Mouse (Mus musculus) MEL (cell line): ENCODE results near the gene Actbl2. TPM values are rescaled to one million over a fixed set of nuclear protein-coding genes. Genes with fewer than 3 reads are reported as not detected.

Experiments
- DNase-seq: peaks from one replicate; pipeline ENCODE4 v3.0.0; 2011; ENCODE audit warnings: low read depth, low spot score
- H3K27ac ChIP-seq: 2 replicates; pipeline ENCODE4 v1.5.1; 2012; ENCODE audit warnings: low read depth, mild to moderate bottlenecking, control low read depth, low read length, moderate library complexity; ENCODE audit not compliant: control insufficient read depth
- H3K27me3 ChIP-seq, 2 experiments: fragments of 150-350 bp in 1 of 2; sonication (generic) in 1 of 2; 2 replicates each; pipeline ENCODE4 v1.6.1; 2012; ENCODE audit warnings: low read length in 2 of 2, mild to moderate bottlenecking in 2 of 2, improper control_type of control experiment in 1 of 2, moderate library complexity in 1 of 2; ENCODE audit not compliant: insufficient read depth in 2 of 2, control insufficient read depth in 1 of 2
- H3K36me3 ChIP-seq, 2 experiments: 2 replicates each; pipeline ENCODE4 v1.6.1; 2012 to 2014; ENCODE audit warnings: low read length in 2 of 2, improper control_type of control experiment in 1 of 2, inconsistent platforms in 1 of 2, mild to moderate bottlenecking in 1 of 2; ENCODE audit not compliant: insufficient read depth in 2 of 2, control insufficient read depth in 1 of 2
- H3K4me1 ChIP-seq, 2 experiments: fragments of 150-350 bp in 1 of 2; sonication (generic) in 1 of 2; 2 replicates each; pipeline ENCODE4 v1.6.1; 2012; ENCODE audit warnings: low read length in 2 of 2, improper control_type of control experiment in 1 of 2, mild to moderate bottlenecking in 1 of 2; ENCODE audit not compliant: insufficient read depth in 2 of 2, control insufficient read depth in 1 of 2
- H3K4me3 ChIP-seq, 2 experiments: fragments of 150-350 bp in 1 of 2; sonication (generic) in 1 of 2; 2 replicates each; pipeline ENCODE4 v1.5.1; 2012; ENCODE audit warnings: low read depth in 2 of 2, low read length in 2 of 2, mild to moderate bottlenecking in 2 of 2, moderate library complexity in 2 of 2, control low read depth in 1 of 2, improper control_type of control experiment in 1 of 2; ENCODE audit not compliant: control insufficient read depth in 1 of 2, insufficient read depth in 1 of 2
- H3K79me2 ChIP-seq: 2 replicates; pipeline ENCODE4 v1.6.1; 2012; ENCODE audit warnings: mild to moderate bottlenecking, low read length, moderate library complexity; ENCODE audit not compliant: control insufficient read depth, poor library complexity, insufficient read depth
- H3K9ac ChIP-seq: 2 replicates; pipeline ENCODE4 v1.6.1; 2012; ENCODE audit warnings: low read depth, mild to moderate bottlenecking, control low read depth, low read length, moderate library complexity; ENCODE audit not compliant: control insufficient read depth, poor library complexity, severe bottlenecking
- H3K9me3 ChIP-seq: fragments of 150-350 bp; sonication (generic); replicated peaks from 2 replicates; pipeline ENCODE4 v1.6.1; 2012; ENCODE audit warnings: mild to moderate bottlenecking, low read length, improper control_type of control experiment, moderate library complexity; ENCODE audit not compliant: insufficient read depth
- CTCF ChIP-seq, 3 experiments: IDR thresholded peaks in 2 of 3; conservative IDR thresholded peaks in 1 of 3; 2 replicates each; pipeline ENCODE4 v1.5.1; 2011 to 2012; ENCODE audit warnings: low read length in 3 of 3, low read depth in 2 of 3, mild to moderate bottlenecking in 2 of 3, improper control_type of control experiment in 1 of 3, inconsistent platforms in 1 of 3, mixed read lengths in 1 of 3, moderate library complexity in 1 of 3; ENCODE audit not compliant: control insufficient read depth in 1 of 3, insufficient read depth in 1 of 3, poor library complexity in 1 of 3, severe bottlenecking in 1 of 3
- E2F4 ChIP-seq: IDR thresholded peaks from 2 replicates; pipeline ENCODE4 v1.6.1; 2011; ENCODE audit warnings: low read depth, low read length, improper control_type of control experiment, borderline replicate concordance
- ELF1 ChIP-seq: IDR thresholded peaks from 2 replicates; pipeline ENCODE4 v1.6.1; 2014; ENCODE audit warnings: low read depth, mild to moderate bottlenecking, inconsistent platforms, low read length, improper control_type of control experiment, moderate library complexity
- EP300 ChIP-seq, 2 experiments: IDR thresholded peaks; 2 replicates each; pipeline ENCODE4 v1.6.1; 2011; ENCODE audit warnings: improper control_type of control experiment in 2 of 2, low read length in 2 of 2, low read depth in 1 of 2, mild to moderate bottlenecking in 1 of 2
- HCFC1 ChIP-seq: IDR thresholded peaks from 2 replicates; pipeline ENCODE4 v1.6.1; 2012; ENCODE audit warnings: low read depth, mild to moderate bottlenecking, inconsistent platforms, low read length, improper control_type of control experiment, moderate library complexity
- JUND ChIP-seq: IDR thresholded peaks from 2 replicates; pipeline ENCODE4 v1.6.1; 2011; ENCODE audit warnings: low read depth, mild to moderate bottlenecking, improper control_type of control experiment, low read length
- KAT2A ChIP-seq: conservative IDR thresholded peaks from 2 replicates; pipeline ENCODE4 v1.6.1; 2012; ENCODE audit warnings: low read depth, low read length, improper control_type of control experiment, inconsistent platforms
- MYC ChIP-seq: IDR thresholded peaks from 2 replicates; pipeline ENCODE4 v1.6.1; 2011; ENCODE audit warnings: low read depth, mild to moderate bottlenecking, low read length, improper control_type of control experiment, moderate library complexity
- POLR2AphosphoS2 ChIP-seq: IDR thresholded peaks from 2 replicates; pipeline ENCODE4 v1.6.1; 2011; ENCODE audit warnings: low read length, improper control_type of control experiment
- RCOR1 ChIP-seq: IDR thresholded peaks from 2 replicates; pipeline ENCODE4 v1.6.1; 2012; ENCODE audit warnings: low read depth, mild to moderate bottlenecking, inconsistent platforms, low read length, improper control_type of control experiment
- SMC3 ChIP-seq: IDR thresholded peaks from 2 replicates; pipeline ENCODE4 v1.6.1; 2011; ENCODE audit warnings: low read depth, low read length, improper control_type of control experiment
- ZC3H11A ChIP-seq: IDR thresholded peaks from 2 replicates; pipeline ENCODE4 v1.6.1; 2012; ENCODE audit warnings: low read depth, mild to moderate bottlenecking, inconsistent platforms, low read length, improper control_type of control experiment
- ZMIZ1 ChIP-seq: IDR thresholded peaks from 2 replicates; pipeline ENCODE4 v1.6.1; 2012; ENCODE audit warnings: low read depth, mild to moderate bottlenecking, inconsistent platforms, low read length, improper control_type of control experiment, moderate library complexity
- polyA plus RNA-seq, 2 experiments: library from polyadenylated mRNA; stranded (reverse) in 1 of 2; unstranded in 1 of 2; fragments of >175 nt in 1 of 2; fragments of >200 nt in 1 of 2; gene quantifications; 2 replicates each; pipeline versions ENCODE4 v1.2.1 to v1.2.4; 2012; ENCODE audit warnings: low replicate concordance in 2 of 2, low read depth in 1 of 2; ENCODE audit not compliant: insufficient read length in 2 of 2, insufficient read depth in 1 of 2, missing spikeins in 1 of 2
- total RNA-seq: library from RNA; depleted of rRNA; stranded (reverse); fragments of 300-350 nt; gene quantifications from 2 replicates; pipeline ENCODE4 v1.2.3, GENCODE M21; 2012

Actbl2 gene
- total and polyA plus RNA-seq, 3 experiments: not detected

DNA sequence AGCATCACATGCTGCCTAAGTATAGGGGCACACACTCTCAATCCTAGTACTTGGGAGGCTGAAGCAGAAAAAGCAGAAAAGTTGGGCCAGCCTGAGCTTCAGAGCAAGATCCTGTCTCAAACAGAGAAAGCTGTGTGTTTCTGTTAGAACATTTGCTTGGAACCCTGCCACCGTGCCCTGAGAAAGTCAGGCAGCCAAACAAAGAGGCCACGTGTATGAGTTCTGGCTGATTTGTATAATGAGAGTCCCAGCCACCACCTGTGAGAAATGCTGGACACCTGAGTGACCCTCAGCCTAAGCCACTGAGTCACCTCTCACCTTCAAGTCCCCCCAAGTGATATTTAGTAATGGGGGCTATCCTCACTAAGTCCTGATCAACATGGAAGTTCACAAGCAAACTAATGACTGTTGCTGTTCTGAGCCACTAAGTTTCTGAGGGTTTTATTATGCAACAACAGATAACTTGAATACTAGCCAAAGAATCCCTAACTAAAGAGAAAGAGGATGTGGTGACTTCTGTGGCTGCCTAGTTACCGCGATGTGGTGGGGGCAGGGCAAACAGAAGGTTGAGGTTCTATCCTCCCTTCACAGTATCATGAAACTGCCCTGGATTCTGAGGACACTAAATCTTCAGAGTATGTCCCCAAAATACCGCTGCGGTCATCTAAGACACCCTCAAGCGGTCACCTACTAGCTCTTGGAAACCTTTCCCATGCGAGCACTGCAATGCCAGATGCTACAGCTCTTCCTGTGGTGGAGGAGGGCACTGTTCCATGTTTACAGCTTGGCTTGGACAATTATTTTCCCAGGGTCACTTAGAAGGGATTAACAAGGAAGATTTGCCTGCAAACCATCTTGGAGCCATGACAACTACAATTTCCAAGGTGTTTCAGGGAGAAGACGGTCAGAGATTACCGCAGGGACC is 31.9 kb downstream of the Actbl2 start:
- DNase-seq: peak; percentile 19
- Histone ChIP-seq H3K79me2 (no peaks in the 10 kb centered on the region), H3K27me3 (no peaks in the 10 kb centered on the region), H3K9ac (no peak overlapping the region), H3K4me1 (no peaks in the 10 kb centered on the region), H3K4me3 (no peak overlapping the region), H3K9me3 (no peaks in the 10 kb centered on the region), H3K27ac (no peak overlapping the region), H3K36me3 (no peaks in the 10 kb centered on the region)
- TF ChIP-seq EP300 (IDR thresholded peaks at IDR 0.05; ENCODE audit: low read depth in 1 of 2, low read length in 2 of 2) (0 out of 4 replicates have a peak, but pooled peaks of 1 of the 2 experiments have one; percentile 17), E2F4 (no peak)

DNA sequence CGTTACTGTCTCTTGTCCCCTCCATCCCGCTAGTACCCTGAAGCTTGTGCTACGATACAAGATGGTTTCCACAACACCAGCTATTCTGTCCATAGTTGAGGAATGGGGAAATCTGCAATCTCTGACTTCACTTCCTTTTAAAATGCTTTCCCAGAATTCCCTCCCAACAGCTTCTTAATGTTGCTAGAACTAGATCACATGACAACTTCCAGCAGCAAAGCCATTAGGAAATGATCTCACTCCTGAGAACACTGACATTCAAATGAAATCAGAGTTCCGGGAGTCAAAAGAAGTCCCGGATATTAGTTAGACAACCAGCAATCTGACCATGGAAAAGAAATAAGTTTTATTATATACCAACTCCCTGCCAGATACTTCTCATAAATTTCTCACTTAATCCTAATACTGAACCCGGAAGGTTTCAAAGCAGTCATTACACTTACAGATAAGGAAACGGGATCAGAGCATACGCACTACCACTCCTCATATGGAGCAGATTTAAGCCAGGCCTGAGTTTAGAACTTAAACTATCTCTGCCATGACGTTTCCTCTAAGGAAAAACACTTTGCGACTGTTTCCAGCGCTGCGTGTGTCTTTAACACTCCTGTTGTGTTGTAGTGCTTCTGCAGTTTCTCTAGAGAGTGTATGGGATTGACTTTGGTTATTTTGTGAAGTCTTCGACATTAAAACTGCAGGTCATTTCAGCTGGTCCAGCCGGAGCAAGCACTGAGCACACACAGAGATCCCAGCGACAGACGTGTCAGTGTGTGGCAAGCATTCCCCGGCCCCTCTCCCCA is 36.5 kb downstream of the Actbl2 start:
- H3K4me3 ChIP-seq: no peak overlapping the region
- no peaks in the 10 kb centered on the region for H3K4me1 ChIP-seq
- H3K27ac ChIP-seq: no peak overlapping the region
- no peak overlapping the region for H3K9ac ChIP-seq
- no peaks in the 10 kb centered on the region for H3K27me3 ChIP-seq
- H3K36me3 ChIP-seq: no peaks in the 10 kb centered on the region
- TF ChIP-seq ZC3H11A (no peak), RCOR1 (no peak), HCFC1 (no peak), MYC (no peak), JUND (no peak), KAT2A (no peak), ELF1 (no peak), POLR2AphosphoS2 (no peak), ZMIZ1 (no peak), SMC3 (no peak), CTCF (IDR thresholded peaks at IDR 0.05 in 2 of 3, conservative IDR thresholded peaks at IDR 0.05 in 1 of 3; ENCODE audit: control insufficient read depth in 1 of 3, insufficient read depth in 1 of 3, low read depth in 2 of 3, low read length in 3 of 3, poor library complexity in 1 of 3, severe bottlenecking in 1 of 3) (no peak)
- H3K79me2 ChIP-seq: no peaks in the 10 kb centered on the region
- DNase-seq: no peak
- H3K9me3 ChIP-seq: no peaks in the 10 kb centered on the region
